Mouse (Mus musculus) cerebellum, adult 2 months (tissue): Measurements from ENCODE around the gene Tchh.

Experiments used
- CTCF ChIP-seq: fragments of 200-500 bp; IDR thresholded peaks from 2 replicates; pipeline ENCODE4 v1.5.1; 2011; ENCODE audit warnings: low read depth, mild to moderate bottlenecking, control low read depth, low read length, moderate library complexity, borderline replicate concordance; ENCODE audit not compliant: insufficient read depth
- POLR2A ChIP-seq: fragments of 200-500 bp; IDR thresholded peaks from 2 replicates; pipeline ENCODE4 v1.6.1; 2011; ENCODE audit warnings: low read length, control low read depth, borderline replicate concordance; ENCODE audit not compliant: insufficient read depth

DNA sequence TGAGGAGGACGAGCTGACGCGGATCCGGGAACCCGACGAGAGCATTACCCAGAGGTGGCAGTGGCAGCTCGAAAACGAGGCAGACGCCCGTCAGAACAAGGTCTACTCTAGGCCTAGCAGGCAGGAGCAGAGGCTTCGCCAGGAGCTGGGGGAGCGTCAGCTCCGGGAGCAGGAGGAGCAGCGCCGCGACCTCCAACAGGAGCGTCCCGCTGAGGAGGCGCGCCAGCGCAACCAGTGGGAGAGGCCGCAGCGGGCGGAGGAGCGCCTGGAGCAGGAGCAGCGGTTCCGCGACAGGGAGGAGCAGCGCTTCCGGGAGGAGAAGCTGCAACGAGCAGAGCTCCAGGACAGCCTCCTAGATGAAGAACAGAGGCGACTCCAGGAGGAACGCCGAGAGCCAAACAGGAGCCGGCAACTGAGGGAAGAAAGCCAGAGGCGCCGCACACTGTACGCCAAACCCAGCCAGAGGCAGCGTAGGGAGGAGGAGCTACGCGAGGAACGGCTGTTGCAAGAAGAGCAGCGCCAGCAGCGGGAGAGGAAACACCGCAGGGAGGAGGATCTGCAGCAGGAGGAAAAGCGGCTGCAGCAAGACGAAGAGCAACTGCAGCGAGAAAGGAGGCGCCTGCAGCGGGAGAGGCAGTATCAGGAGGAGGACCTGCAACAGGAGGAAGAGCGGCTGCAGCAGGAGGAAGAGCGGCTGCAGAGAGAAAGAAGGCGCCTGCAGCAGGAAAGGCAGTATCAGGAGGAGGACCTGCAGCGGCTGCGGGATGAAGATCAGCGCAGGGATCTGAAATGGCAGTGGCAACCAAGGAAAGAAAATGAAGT lies 2.4 kb downstream of the Tchh start:
- TF ChIP-seq CTCF (no peak), POLR2A (no peak)
